Mouse (Mus musculus) mature B cell (primary cell): ENCODE data around the gene Rnf40.

ENCODE experiments used
- in situ Hi-C: fragments of 300-500 bp; cut with MboI; formaldehyde crosslinking; loops from 2 replicates; pipeline ENCODE4 v1.14.3; 2019

The Rnf40 gene

GRCm38 (mm10) chr7:127588011-127588871, at the start of gene Rnf40, which contains the start of gene Ccdc189:
TSS of gene Rnf40 (plus strand) at chr7:127588767.
TSS of gene Ccdc189 (minus strand) at chr7:127588595.
- in situ Hi-C loops = no loop called here

- in situ Hi-C loops = no loop called here
These were observed 46.9 kb upstream of the Rnf40 start for GRCm38 (mm10) chr7:127541671-127542070.

- in situ Hi-C loops = no loop called here
These were observed 39.3 kb upstream of the Rnf40 start for GRCm38 (mm10) chr7:127549116-127549835.

DNA sequence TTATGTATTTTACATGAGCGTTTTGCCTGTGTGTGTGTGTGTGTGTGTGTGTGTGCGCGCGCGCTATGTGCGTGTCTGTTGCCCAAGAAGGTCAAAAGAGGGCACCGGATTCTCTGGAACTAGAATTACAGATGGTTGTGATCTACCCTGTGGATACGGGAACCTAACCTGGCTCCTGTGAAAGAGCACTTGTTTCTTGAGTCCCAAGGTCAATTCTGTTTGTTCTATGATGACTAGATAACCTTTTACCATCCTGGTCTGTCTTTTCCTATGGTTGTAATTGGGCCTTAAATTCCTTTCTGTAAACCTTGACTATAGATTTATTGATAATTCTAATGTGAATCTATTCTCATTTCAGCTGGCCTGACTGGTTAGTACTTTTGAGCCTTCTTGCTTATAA, 37.0 kb upstream of the Rnf40 start:
- in situ Hi-C loops = no loop called here

GRCm38 (mm10) chr7:127560580-127560979, 28.0 kb upstream of the Rnf40 start:
- in situ Hi-C loops = no loop called here

DNA sequence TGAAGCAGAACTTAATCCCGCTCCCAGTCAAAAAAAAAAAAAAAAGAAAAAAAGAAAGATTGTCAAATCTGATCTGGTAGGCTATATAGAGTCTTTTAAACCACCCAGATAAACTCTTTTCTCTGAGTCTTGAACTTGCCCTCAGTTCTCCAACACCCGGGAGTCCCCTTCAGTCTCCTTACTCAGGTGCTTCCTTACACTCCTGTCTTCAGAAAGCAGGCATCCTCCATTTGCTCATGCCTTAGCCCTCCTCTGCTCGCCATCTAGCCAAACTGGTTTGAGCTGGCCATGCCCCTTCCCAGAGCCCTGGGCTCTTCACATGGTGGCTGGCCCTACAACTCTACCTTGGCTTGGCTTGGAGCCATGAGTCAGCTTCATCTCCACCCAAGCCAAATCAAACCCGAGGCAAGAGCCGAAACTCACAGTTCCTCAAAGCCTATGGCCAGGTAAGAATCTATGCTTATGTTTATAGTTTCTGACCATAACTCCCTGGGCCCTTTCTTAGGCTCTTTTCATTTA, 27.2 kb upstream of the Rnf40 start, which contains the start of gene Tmem265:
Gene Tmem265 (plus strand): TSS at position 51 of the 519 bp plus-strand sequence.
- in situ Hi-C loops = no loop called here

DNA sequence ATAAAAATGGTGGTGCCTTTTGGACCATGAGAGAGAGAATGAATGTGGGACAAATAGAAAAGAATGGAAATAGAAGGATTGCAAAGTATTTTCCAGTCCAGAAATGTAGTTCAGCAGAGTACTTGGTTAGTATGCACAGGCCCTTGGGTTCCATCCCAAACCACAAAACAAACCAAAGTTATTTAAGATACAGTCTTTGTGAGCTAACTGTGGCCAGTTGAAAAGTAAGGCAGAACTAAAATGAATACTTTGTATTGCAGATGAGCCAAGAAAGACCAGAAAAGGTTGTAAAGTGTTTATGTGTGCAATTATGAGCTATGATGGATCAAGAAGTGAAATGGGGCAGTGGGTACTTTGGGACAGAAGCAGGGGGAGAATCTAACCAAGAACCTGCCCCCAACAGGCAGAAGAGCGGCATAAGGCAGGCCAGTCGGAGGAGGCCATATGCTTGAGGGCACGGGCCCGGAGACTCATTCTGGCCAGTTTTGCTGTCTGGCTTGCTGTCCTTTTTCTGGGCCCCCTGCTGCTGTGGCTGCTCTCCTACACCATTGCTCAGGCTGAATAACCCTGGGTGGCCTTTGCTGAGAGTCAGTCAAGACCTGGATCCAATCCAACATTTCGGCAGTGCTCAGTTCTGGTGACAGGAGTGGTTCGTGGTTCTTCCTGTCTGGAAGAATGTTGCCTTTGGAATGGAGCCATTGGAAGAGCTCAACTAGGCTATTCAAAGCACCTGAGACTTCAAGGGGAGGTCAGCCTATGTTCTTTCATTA, 24.0 kb upstream of the Rnf40 start:
- in situ Hi-C loops = no loop called here

DNA sequence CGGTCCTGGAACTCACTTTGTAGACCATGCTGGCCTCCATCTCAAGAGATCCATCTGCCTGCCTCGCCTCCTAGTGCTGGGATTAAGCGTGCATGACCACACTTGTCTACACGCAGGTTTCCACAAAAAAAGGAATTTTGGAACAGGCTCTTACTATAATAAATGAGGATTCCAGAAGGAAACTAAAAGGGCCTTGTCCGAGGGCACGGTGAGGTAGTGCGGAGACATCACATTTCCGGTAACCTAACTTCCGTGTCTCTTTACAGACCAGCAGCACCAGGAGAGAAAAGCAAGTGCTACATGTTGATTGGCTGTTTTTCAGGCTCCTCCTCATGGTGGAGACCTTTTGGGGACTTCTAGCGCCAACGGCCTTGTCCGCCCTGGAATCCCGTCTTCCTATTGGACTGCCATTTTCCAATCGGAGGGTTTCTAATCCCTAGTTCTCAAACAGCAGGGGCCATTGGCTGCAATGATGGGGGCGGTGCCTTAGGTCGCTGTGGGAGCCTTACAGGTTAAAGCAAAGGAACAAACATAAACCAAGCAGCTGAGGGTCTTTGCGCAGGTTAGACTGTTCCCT, 15.6 kb upstream of the Rnf40 start, which contains the start of gene Phkg2:
Gene Phkg2 (plus strand): TSS at position 446 of the 577 bp plus-strand sequence.
- in situ Hi-C loops = no loop called here

GRCm38 (mm10) chr7:127573503-127574008, 15.0 kb upstream of the Rnf40 start:
- in situ Hi-C loops = no loop called here

DNA sequence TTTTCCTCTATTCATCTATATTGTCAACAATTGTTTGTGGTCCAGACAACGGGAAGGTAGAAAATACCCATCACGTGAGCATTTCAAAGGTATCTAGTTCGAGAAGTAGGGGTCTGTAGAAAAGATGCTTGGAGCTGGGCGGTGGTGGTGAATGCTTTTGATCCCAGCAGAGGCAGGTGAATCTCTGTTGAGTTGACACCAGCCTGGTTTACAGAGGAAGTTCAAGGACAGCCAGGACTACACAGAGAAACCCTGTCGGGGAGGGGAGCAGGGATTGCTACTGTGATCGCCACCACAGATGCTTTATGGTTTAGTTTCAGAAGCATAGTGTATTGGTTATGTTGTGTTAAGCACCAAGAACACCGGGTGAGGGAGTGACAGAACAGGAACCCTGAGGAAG, 14.5 kb upstream of the Rnf40 start:
- in situ Hi-C loops = no loop called here

- in situ Hi-C loops = no loop called here
These were observed 5.3 kb upstream of the Rnf40 start for GRCm38 (mm10) chr7:127583260-127583659.

GRCm38 (mm10) chr7:127585031-127585430, 3.5 kb upstream of the Rnf40 start:
- in situ Hi-C loops = no loop called here

- in situ Hi-C loops = no loop called here
These were observed 2.4 kb upstream of the Rnf40 start for GRCm38 (mm10) chr7:127586149-127586548.

DNA sequence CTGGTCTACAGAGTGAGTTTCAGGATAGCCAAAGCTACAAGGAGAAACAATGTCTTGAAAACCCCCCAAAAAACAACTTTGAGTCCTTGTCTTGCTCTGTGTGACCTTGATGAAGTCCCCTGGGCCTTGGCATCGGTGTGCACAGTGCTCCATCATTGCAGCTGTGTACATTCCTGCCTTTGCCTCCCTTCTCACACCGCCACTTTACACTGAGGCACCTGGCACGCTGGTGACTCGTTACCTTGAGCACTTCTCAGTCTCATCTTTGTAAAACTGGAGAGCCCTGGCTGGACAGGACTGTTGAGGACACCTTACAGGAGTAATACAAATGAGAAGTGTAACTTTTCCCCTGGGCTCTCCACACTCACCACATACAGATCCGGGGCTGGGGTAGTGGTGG, 1.4 kb upstream of the Rnf40 start:
- in situ Hi-C loops = no loop called here

DNA sequence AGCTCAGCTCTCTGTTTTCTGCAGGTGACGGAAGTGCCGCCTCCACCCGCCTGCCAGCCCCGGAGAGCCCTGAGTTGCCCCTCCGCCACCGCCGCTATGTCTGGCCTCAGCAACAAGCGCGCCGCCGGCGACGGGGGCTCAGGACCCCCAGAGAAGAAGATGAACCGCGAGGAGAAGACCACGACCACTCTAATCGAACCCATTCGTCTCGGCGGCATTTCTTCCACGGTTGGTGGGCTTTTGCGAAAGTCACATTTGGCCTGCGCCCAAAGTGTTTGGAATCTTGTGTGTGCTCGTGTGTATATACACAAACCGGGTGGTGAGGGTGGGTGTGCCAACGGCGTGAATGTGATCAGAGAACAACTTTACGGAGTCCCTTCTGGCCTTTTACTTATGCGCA, 334 bp downstream of the Rnf40 start:
- in situ Hi-C loops = no loop called here

DNA sequence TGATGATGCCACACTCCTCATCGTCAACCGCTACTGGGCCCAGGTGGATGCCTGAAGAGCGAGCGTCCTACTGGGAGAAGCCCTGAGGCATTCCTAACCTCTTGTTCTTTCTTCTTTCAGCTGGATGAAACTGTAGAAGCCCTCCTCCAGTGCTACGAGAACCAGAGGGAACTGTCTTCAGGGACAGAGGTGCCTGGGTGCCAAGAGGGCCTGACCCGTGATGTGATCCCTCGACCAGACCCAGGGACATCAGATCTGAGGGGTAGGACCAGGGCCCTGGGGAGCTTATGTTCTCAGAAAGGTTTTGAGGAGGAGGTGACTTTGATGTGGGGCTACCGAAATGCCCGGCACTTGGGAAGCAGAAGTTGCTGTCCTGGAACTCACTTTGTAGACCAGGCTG, 1.1 kb downstream of the Rnf40 start:
- in situ Hi-C loops = no loop called here

- in situ Hi-C loops = no loop called here
These were observed 2.5 kb downstream of the Rnf40 start for GRCm38 (mm10) chr7:127591108-127591507.

- in situ Hi-C loops = no loop called here
These were observed 4.0 kb downstream of the Rnf40 start for GRCm38 (mm10) chr7:127592575-127592974.

DNA sequence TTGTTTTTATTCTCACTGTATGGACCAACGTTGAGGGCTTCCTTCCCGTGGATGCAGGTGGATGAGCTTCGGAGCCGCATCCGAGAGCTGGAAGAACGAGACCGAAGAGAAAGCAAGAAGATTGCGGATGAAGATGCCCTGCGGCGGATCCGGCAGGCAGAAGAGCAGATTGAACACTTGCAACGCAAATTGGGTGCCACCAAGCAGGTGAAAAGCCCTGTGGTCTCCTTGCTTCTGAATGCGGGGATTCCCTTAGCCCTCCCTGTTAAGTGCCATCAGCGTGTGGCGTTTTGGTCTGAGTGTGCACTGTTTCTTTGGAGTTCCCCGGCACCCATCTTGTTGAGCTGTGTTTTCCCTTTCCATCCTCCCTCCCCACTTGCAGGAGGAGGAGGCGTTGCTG, 8.2 kb downstream of the Rnf40 start:
- in situ Hi-C loops = no loop called here

DNA sequence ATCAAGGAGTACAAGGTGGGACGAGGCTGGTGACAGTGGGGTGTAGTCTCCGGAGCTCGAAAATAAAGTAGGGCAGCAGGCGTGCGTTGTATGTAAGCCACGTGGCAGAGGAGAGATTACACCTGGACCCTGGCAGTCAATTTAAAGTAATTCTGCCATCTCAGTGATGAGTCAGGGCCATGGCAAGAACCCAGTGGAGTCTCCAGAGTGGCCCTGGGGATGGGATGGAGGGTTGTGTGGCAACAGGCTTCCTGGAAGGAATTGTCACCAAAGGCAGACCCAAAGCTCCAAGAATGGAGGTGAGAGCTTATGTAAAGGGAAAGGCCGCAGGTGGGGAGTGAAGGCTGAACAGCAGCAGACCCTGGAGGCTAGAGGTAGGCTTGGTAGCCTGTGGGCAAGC, 12.0 kb downstream of the Rnf40 start:
- in situ Hi-C loops = no loop called here

DNA sequence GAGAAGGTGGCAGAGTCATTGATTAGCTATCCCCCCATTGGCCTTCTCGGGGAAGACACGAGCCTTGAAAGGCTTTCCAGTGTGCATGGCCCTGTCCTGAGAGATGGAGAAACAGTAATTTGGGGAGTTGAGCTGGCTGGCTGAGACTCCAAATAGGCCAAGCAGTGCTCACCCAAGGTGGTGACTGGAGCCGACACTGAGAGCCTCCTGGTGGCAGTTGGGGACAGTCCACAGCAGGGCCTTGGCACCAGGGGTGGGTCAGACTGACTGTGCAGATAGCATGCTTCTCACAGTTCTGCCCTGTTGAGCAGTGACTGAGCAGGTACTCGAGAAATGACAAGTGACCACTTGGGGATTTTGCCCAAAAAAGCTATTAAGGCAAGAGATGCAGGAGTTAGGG, 13.2 kb downstream of the Rnf40 start:
- in situ Hi-C loops = no loop called here
